Mouse (Mus musculus) stomach, postnatal 0 days (tissue): Measurements from ENCODE around the gene Neurog3.

ENCODE experiments used
- CTCF ChIP-seq: IDR thresholded peaks from 2 replicates; pipeline ENCODE4 v1.5.1; 2016; ENCODE audit warnings: antibody characterized with exemption, low read depth, mild to moderate bottlenecking, moderate library complexity
- EP300 ChIP-seq: optimal IDR thresholded peaks from 2 replicates; pipeline ENCODE3; 2016; ENCODE audit warnings: antibody characterized with exemption

GRCm38 (mm10) chr10:62089486-62089885, 43.4 kb upstream of the Neurog3 start:
- TF ChIP-seq CTCF (no peak), EP300 (no peak)
